Mouse (Mus musculus): Measurements from ENCODE around the gene Gm5142. TPM values are rescaled to one million over a fixed set of nuclear protein-coding genes. Genes with fewer than 3 reads are reported as not detected.

The Gm5142 gene
- not detected for total RNA-seq (2022)

- DNase-seq (ENCODE audit: low spot score in 2 of 2) = no peak
Measured at GRCm38 (mm10) chr14:59178649-59179048, at the start of gene Gm5142. Gm5142 (minus strand) TSS chr14:59178749.

GRCm38 (mm10) chr14:59226240-59226639, 47.7 kb upstream of the Gm5142 start:
- no peak for DNase-seq (ENCODE audit: low spot score in 2 of 2)

- no peak for DNase-seq (ENCODE audit: low spot score in 2 of 2)
Measured at GRCm38 (mm10) chr14:59219241-59219640, 40.7 kb upstream of the Gm5142 start.

- no peak for DNase-seq (ENCODE audit: low spot score in 2 of 2)
Measured at GRCm38 (mm10) chr14:59209816-59210215, 31.3 kb upstream of the Gm5142 start.

GRCm38 (mm10) chr14:59209003-59209402, 30.5 kb upstream of the Gm5142 start:
- no peak for DNase-seq (ENCODE audit: low spot score in 2 of 2)

GRCm38 (mm10) chr14:59205976-59206583, 27.5 kb upstream of the Gm5142 start:
- DNase-seq (ENCODE audit: low spot score in 2 of 2) = no peak

- DNase-seq (ENCODE audit: low spot score in 2 of 2) = no peak
Measured at GRCm38 (mm10) chr14:59205461-59205860, 26.9 kb upstream of the Gm5142 start.

- DNase-seq (ENCODE audit: low spot score in 2 of 2) = no peak
Measured at GRCm38 (mm10) chr14:59201604-59202215, 23.2 kb upstream of the Gm5142 start.

- DNase-seq (ENCODE audit: low spot score in 2 of 2) = peak; percentile 87 to 91
Measured at GRCm38 (mm10) chr14:59200711-59201603, 22.4 kb upstream of the Gm5142 start, which contains the start of gene Rcbtb1. Rcbtb1 (plus strand) TSS chr14:59201209.

GRCm38 (mm10) chr14:59186121-59186520, 7.6 kb upstream of the Gm5142 start:
- no peak for DNase-seq (ENCODE audit: low spot score in 2 of 2)

GRCm38 (mm10) chr14:59185514-59185913, 7.0 kb upstream of the Gm5142 start:
- DNase-seq (ENCODE audit: low spot score in 2 of 2) = no peak

GRCm38 (mm10) chr14:59182732-59183131, 4.2 kb upstream of the Gm5142 start:
- no peak for DNase-seq (ENCODE audit: low spot score in 2 of 2)

GRCm38 (mm10) chr14:59157016-59157698, 21.4 kb downstream of the Gm5142 start:
- no peak for DNase-seq (ENCODE audit: low spot score in 2 of 2)

- no peak for DNase-seq (ENCODE audit: low spot score in 2 of 2)
Measured at GRCm38 (mm10) chr14:59155589-59155988, 23.0 kb downstream of the Gm5142 start.

GRCm38 (mm10) chr14:59142793-59143192, 35.8 kb downstream of the Gm5142 start, which contains the start of gene 1700129C05Rik:
1700129C05Rik (minus strand) TSS chr14:59142893.
- no peak for DNase-seq (ENCODE audit: low spot score in 2 of 2)

GRCm38 (mm10) chr14:59114281-59114680, 64.3 kb downstream of the Gm5142 start:
- DNase-seq (ENCODE audit: low spot score in 2 of 2) = no peak

Other genes with a start within 250 kb of the Gm5142 start
- gene 1700129C05Rik, start 35.9 kb downstream of the Gm5142 start, total RNA-seq (2022) = not detected
- 10 to 100 TPM; 11.0 to 14.5 (median 13.9) TPM for gene Rcbtb1, start 22.5 kb upstream of the Gm5142 start, total RNA-seq (2022)
- gene Gm6904, start 81.5 kb upstream of the Gm5142 start, total RNA-seq (2022) = not detected
- not detected for gene Phf11a, start 118.8 kb upstream of the Gm5142 start, total RNA-seq (2022)
- not detected for gene Phf11b, start 162.6 kb upstream of the Gm5142 start, total RNA-seq (2022)
- gene Phf11d, start 186.7 kb upstream of the Gm5142 start, total RNA-seq (2022) = 1 to 10 TPM in 2 of 4 experiments, under 1 TPM in 2; 0.56 to 2.3 (median 1.1) TPM
- gene Phf11c, start 216.6 kb upstream of the Gm5142 start, total RNA-seq (2022) = under 1 TPM in 3 of 4 experiments, not detected in 1; 0.15 to 0.36 (median 0.36) TPM